Mouse (Mus musculus): ENCODE results near the gene Rheb. TPM values are rescaled to one million over a fixed set of nuclear protein-coding genes. Genes with fewer than 3 reads are reported as not detected.

Gene Rheb
- 147 and 151 TPM in 2 replicates for polyA plus RNA-seq (2015; fragmentation: Nextera tagmentation; extraction: Ambion mirVana)

DNA sequence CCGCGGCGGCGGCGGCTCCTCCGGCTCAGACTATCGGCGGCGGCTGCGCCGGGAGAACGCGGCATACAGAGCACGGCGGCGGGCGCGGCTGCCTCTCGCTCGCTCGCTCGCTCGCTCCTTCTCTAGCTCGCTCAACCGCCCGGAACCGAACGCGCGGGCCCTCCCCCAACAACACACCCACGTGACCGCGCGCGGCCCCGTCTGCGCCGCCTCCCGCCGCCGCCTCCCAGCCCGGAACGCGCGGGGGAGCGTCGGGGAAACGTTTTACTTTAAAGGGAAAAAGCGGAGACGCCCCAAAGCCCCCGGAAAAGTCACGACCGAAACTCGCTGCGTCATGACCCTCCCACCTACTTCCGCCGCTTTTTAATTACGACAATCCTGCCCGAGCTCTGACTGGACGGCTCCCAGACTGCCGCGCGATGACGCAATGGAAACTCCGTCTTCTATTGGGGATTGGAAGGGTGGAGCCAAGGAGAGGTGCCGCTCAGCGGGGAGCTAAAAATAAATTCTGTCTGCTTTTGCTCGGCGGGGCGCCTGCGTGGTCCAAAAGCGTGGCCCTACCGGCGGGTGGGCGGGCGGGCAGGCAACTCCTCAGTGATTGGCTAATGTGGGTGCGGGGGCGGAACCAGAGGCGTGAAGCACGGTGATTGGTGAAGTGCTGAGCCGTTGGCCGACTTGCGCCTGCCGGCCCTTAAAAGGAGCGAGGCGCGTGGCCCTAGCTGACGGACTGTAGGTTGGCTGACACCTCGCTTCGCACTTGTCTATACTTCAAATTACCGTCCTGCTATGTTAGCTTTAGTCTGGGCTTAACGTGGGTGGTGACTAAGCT is at the start of gene Rheb:
TSS of gene Rheb (minus strand) at position 351 of the 829 bp plus-strand sequence.
- ATAC-seq: peak; percentile 97
- peak within 1 kb of the TSS; percentile 99 for H3K27ac ChIP-seq (ENCODE audit: low read depth, low read length)

DNA sequence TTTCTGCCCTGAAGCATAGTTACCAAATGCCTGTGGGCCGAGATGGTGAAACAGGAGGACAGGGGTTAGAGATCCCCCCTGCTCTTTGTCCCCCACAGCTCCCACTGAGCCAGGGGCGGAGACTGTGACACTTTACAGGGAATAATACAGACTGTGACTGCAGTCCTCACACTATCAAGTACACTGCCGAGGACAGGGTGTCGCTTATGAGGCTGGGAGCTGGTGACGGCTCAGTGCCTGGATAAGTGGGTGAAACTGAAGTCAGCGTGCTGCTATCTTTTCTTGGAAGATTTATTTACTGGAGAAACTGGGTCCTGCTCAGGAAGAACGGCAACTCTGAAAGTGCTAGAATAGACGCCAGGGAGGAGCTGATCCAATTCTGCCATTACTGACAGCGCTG is 47.4 kb upstream of the Rheb start:
- no peak for TF ChIP-seq CTCF (IDR thresholded peaks at IDR 0.05; ENCODE audit: low read depth)
- no peak overlapping the region for H3K4me3 ChIP-seq (ENCODE audit: low read depth, low read length)
- WGBS: 75% methylated on average over 9 of the region's 9 CpGs
- no peak overlapping the region for H3K9ac ChIP-seq (ENCODE audit: low read depth, low read length)
- H3K4me2 ChIP-seq (replicated peaks; ENCODE audit: low read depth): no peak overlapping the region
- H3K27ac ChIP-seq (ENCODE audit: low read depth, low read length): no peak overlapping the region
- H3K4me1 ChIP-seq (replicated peaks; ENCODE audit: control insufficient read depth, insufficient read depth, low read length): no peaks in the 10 kb centered on the region
- H3K27me3 ChIP-seq (replicated peaks; ENCODE audit: control insufficient read depth, insufficient read depth, low read length): no peaks in the 10 kb centered on the region
- ATAC-seq: no peak
- H3K9me3 ChIP-seq (ENCODE audit: control insufficient read depth): no peaks in the 10 kb centered on the region
- peaks cover 41% of the 10 kb centered on the region for H3K36me3 ChIP-seq (ENCODE audit: control insufficient read depth, insufficient read depth)

More for the DNA sequence above, at the start of gene Rheb:
- Histone ChIP-seq H3K36me3 (ENCODE audit: control insufficient read depth, insufficient read depth) (no peaks in the 10 kb centered on the region), H3K9me3 (ENCODE audit: control insufficient read depth) (no peaks in the 10 kb centered on the region), H3K4me2 (replicated peaks; ENCODE audit: low read depth) (peak within 1 kb of the TSS; percentile 74), H3K4me3 (ENCODE audit: low read depth, low read length) (peak within 1 kb of the TSS; percentile 87), H3K27me3 (replicated peaks; ENCODE audit: control insufficient read depth, insufficient read depth, low read length) (no peaks in the 10 kb centered on the region), H3K9ac (ENCODE audit: low read depth, low read length) (peak within 1 kb of the TSS; percentile 92), H3K4me1 (replicated peaks; ENCODE audit: control insufficient read depth, insufficient read depth, low read length) (0 out of 2 replicates have a peak, but pooled peaks cover 7% of the 10 kb centered on the region)
- WGBS: under 1% methylated on average over 92 of the region's 92 CpGs
- TF ChIP-seq CTCF (IDR thresholded peaks at IDR 0.05; ENCODE audit: low read depth): no peak

DNA sequence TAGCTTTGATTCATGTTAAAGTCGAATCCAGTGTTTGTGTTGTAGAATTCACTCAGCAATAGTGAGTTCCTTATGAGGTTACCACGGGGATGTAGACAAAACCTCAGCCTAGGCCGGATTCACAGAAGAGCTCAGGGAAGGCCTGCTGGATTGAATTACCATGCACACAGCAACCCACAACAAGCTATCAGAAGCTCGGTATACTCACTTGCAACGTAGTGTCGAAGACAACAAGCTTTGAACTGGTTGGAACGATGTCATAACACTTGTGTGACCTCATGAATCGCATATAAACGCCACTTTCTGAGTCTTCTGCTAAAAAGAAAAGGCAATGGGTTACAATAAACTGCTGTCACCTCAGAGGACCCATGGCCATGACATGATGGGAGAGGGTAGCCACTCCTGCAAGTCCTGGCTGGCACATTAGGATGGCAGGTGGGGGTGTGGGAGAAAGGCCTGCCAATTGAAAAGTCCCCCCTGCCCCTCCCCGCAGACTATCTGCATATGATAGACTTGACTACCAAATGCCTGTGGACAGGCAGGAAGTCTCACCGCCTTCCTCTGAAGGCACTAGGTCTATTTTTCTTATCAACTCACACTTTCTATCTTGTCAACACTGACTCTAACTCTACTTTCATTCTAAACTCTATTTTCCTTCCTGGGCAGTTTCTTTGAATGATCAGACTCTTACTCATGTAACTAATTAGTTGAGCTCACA is 46.6 kb upstream of the Rheb start:
- Histone ChIP-seq H3K4me3 (ENCODE audit: low read depth, low read length) (no peak overlapping the region), H3K9ac (ENCODE audit: low read depth, low read length) (no peak overlapping the region), H3K27me3 (replicated peaks; ENCODE audit: control insufficient read depth, insufficient read depth, low read length) (no peaks in the 10 kb centered on the region), H3K4me2 (replicated peaks; ENCODE audit: low read depth) (no peak overlapping the region), H3K36me3 (ENCODE audit: control insufficient read depth, insufficient read depth) (peaks cover 46% of the 10 kb centered on the region), H3K9me3 (ENCODE audit: control insufficient read depth) (no peaks in the 10 kb centered on the region), H3K4me1 (replicated peaks; ENCODE audit: control insufficient read depth, insufficient read depth, low read length) (no peaks in the 10 kb centered on the region), H3K27ac (ENCODE audit: low read depth, low read length) (no peak overlapping the region)
- no peak for ATAC-seq
- WGBS: 89% methylated on average over 11 of the region's 11 CpGs
- TF ChIP-seq CTCF (IDR thresholded peaks at IDR 0.05; ENCODE audit: low read depth): no peak

DNA sequence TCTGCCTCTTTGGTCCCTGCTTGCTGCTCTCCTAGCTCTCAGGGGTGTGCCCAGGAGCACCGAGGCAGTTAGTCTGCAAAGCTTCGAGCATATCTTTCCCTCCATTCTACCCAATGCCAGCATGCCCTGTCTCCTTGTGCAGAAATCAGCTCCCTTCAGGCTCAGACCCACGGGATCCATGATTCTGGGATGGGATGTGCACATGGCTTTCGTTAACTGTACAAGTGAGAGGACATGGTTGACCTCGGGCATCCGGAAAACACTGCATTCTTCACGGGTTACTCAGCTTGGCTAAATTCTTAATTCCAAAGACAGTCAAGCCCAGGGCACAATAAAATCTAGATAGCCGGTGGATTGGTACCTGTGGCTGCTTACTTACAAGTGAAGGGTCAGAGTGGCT is 44.8 kb upstream of the Rheb start:
- H3K27ac ChIP-seq (ENCODE audit: low read depth, low read length): no peak overlapping the region; the same call in 1 of the 2 replicates
- no peaks in the 10 kb centered on the region for H3K4me1 ChIP-seq (replicated peaks; ENCODE audit: control insufficient read depth, insufficient read depth, low read length)
- H3K9ac ChIP-seq (ENCODE audit: low read depth, low read length): no peak overlapping the region
- H3K4me3 ChIP-seq (ENCODE audit: low read depth, low read length): no peak overlapping the region
- WGBS: 88% methylated on average over 8 of the region's 8 CpGs
- no peak for TF ChIP-seq CTCF (IDR thresholded peaks at IDR 0.05; ENCODE audit: low read depth)
- no peak overlapping the region for H3K4me2 ChIP-seq (replicated peaks; ENCODE audit: low read depth)
- no peak for ATAC-seq
- no peaks in the 10 kb centered on the region for H3K27me3 ChIP-seq (replicated peaks; ENCODE audit: control insufficient read depth, insufficient read depth, low read length)
- H3K36me3 ChIP-seq (ENCODE audit: control insufficient read depth, insufficient read depth): peaks cover 46% of the 10 kb centered on the region
- no peaks in the 10 kb centered on the region for H3K9me3 ChIP-seq (ENCODE audit: control insufficient read depth)

DNA sequence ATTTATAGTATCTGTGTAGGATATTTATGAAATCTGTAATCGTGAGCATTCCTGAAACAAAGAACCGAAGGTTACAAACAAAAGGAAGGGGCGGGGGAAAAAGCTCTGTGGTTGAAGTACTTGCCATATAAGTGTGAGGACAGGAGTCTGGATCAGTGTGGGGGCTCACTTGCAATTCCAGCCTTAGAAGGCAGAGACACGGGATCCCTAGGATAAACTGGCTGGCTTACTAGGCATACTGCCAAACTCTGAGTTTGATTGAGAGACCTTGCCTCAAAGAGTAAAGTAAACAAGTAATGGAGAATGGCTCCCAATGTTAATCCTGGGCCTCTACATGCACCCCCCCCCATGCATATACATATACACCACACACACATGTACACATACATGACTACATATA is 36.3 kb upstream of the Rheb start:
- WGBS: 56% methylated on average over 4 of the region's 4 CpGs
- H3K9ac ChIP-seq (ENCODE audit: low read depth, low read length): no peak overlapping the region
- no peaks in the 10 kb centered on the region for H3K4me1 ChIP-seq (replicated peaks; ENCODE audit: control insufficient read depth, insufficient read depth, low read length)
- no peak overlapping the region for H3K4me3 ChIP-seq (ENCODE audit: low read depth, low read length)
- H3K27ac ChIP-seq (ENCODE audit: low read depth, low read length): no peak overlapping the region
- no peak for TF ChIP-seq CTCF (IDR thresholded peaks at IDR 0.05; ENCODE audit: low read depth)
- H3K27me3 ChIP-seq (replicated peaks; ENCODE audit: control insufficient read depth, insufficient read depth, low read length): no peaks in the 10 kb centered on the region
- H3K9me3 ChIP-seq (ENCODE audit: control insufficient read depth): no peaks in the 10 kb centered on the region
- H3K4me2 ChIP-seq (replicated peaks; ENCODE audit: low read depth): no peak overlapping the region
- no peak for ATAC-seq
- H3K36me3 ChIP-seq (ENCODE audit: control insufficient read depth, insufficient read depth): peaks cover 29% of the 10 kb centered on the region

DNA sequence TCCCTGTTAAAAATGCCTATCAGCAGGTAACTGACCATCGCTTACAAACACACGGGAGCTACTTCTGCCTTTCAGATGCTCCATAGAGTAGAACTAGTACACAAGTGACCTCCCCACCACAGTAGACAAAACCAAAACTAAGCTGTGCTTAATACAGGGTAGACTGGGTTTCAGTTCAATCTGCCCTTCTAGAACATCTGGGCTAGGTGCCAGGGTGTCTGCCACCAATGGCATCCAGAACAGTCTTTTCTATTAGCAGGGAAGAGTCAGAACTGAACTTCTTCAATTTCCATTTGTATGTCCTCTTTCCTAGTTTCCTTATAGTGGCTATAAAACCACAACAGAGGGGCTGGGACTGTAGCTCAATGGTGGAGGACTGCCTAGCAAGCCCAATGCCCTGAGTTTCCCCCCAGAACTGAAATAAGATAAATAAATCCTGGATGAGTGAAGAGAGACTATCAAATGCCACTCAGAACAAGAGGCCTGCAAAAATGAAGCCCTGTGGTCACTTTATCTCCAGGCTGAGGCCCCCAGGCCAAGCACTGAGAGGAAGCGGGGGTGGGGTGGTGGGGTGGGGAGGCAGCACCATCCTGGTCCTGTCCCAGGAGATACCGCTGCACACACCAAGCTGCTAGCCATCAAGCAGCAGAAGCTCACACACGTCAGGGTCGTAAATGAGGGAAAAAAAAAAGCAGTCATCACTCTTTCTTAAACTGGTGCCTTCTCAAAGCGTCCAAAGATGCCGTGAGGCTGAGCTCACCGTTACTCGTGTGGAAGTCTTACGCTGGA is 35.6 kb upstream of the Rheb start:
- H3K4me2 ChIP-seq (replicated peaks; ENCODE audit: low read depth): no peak overlapping the region
- no peaks in the 10 kb centered on the region for H3K9me3 ChIP-seq (ENCODE audit: control insufficient read depth)
- peaks cover 34% of the 10 kb centered on the region for H3K36me3 ChIP-seq (ENCODE audit: control insufficient read depth, insufficient read depth)
- TF ChIP-seq CTCF (IDR thresholded peaks at IDR 0.05; ENCODE audit: low read depth): no peak
- no peak overlapping the region for H3K27ac ChIP-seq (ENCODE audit: low read depth, low read length)
- H3K9ac ChIP-seq (ENCODE audit: low read depth, low read length): no peak overlapping the region
- H3K27me3 ChIP-seq (replicated peaks; ENCODE audit: control insufficient read depth, insufficient read depth, low read length): no peaks in the 10 kb centered on the region
- no peak for ATAC-seq
- H3K4me3 ChIP-seq (ENCODE audit: low read depth, low read length): no peak overlapping the region
- no peaks in the 10 kb centered on the region for H3K4me1 ChIP-seq (replicated peaks; ENCODE audit: control insufficient read depth, insufficient read depth, low read length)
- 70% methylated on average over 11 of the region's 11 CpGs for WGBS
